Mouse (Mus musculus): ENCODE measurements around the gene Obsl1.

GRCm38 (mm10) chr1:75478497-75478896 lies 27.8 kb downstream of the Obsl1 start:
- no peak for TF ChIP-seq POLR2A (IDR thresholded peaks at IDR 0.05; ENCODE audit: control insufficient read depth, extremely low read depth, insufficient read depth, low read length, poor library complexity)
- TF ChIP-seq CTCF (IDR thresholded peaks at IDR 0.05; ENCODE audit: borderline replicate concordance, control insufficient read depth, extremely low read depth, insufficient read depth, low read length, poor library complexity), result no peak

Measured in thymus, adult 2 months (tissue).